ENCODE assay signal across 8 mouse cellular contexts in the genomic region with DNA sequence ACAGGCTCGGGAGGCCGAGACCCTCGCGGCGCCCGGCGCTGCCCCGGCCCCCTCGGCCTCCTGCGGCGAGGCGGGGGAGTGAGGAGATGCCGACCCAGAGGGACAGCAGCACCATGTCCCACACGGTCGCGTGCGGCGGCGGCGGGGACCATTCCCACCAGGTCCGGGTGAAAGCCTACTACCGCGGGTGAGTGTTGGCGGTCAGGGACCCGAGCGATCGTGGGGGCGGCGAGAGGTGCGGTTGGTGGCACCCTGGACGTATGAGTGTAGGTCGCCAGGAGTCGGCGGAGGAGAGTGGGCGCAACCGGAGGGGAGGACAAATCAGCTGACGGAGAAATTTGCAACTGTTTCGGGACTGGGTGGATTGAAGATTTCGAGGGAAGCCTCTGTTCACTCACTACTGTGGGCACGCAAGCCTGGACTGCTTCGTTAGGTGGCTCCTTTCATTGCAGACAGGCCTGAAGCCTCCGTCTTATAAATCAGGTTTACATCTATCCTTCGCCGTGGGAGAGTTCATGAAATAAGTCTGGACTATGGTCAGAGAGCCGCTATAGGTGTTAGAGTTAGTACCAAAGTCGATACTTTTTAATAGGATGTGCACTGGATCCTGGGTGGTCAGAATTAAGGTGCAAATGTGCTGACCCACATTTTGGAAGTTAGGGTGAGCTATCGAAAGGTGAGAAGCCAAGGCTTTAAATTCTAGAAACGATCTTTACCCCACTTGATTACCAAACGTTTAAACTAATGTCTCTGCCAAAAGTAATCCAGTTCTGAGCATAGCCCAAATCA. TPM values are rescaled to one million over a fixed set of nuclear protein-coding genes. Genes with fewer than 3 reads are reported as not detected.
DNase-seq lines count a peak whose midpoint lies in the region; ATAC-seq and TF ChIP-seq lines count a peak whose summit lies in the region.

No protein-coding gene starts in this region.

- H3K36me3 ChIP-seq in kidney, adult 2 months (ENCODE audit: control insufficient read depth, insufficient read depth, low read length), result no peaks in the 10 kb centered on the region
- H3K36me3 ChIP-seq in ES-Bruce4 (ENCODE audit: control insufficient read depth, insufficient read depth, low read length, poor library complexity, severe bottlenecking), result no peaks in the 10 kb centered on the region
- H3K36me3 ChIP-seq in hindbrain, embryonic 14.5 days (replicated peaks; ENCODE audit: control insufficient read depth, insufficient read depth), result no peaks in the 10 kb centered on the region

- peak overlapping the region; percentile 70 for H3K27ac ChIP-seq in kidney, adult 2 months (ENCODE audit: insufficient read depth, low read depth, low read length)
- H3K27ac ChIP-seq in ES-Bruce4 (ENCODE audit: insufficient read depth, low read length), result no peak overlapping the region
- peak overlapping the region; percentile 80 for H3K27ac ChIP-seq in hindbrain, embryonic 14.5 days

- no peak for TF ChIP-seq CTCF in kidney, adult 2 months (conservative IDR thresholded peaks at IDR 0.05; ENCODE audit: insufficient read depth, insufficient read length, low read depth, low read length)
- no peak for TF ChIP-seq CTCF in ES-Bruce4 (IDR thresholded peaks at IDR 0.05; ENCODE audit: low read depth, low read length)

- H3K4me1 ChIP-seq in kidney, adult 2 months (ENCODE audit: control insufficient read depth, insufficient read depth, low read length), result peaks cover 15% of the 10 kb centered on the region
- H3K4me1 ChIP-seq in ES-Bruce4 (ENCODE audit: control insufficient read depth, insufficient read depth, low read length), result no peaks in the 10 kb centered on the region
- H3K4me1 ChIP-seq in hindbrain, embryonic 14.5 days (replicated peaks; ENCODE audit: control insufficient read depth, insufficient read depth, low read length), result peaks cover 14% of the 10 kb centered on the region

- no peaks in the 10 kb centered on the region for H3K27me3 ChIP-seq in kidney, adult 2 months (replicated peaks; ENCODE audit: control insufficient read depth, insufficient read depth, low read length)
- H3K27me3 ChIP-seq in ES-Bruce4 (ENCODE audit: control insufficient read depth, insufficient read depth, low read length, poor library complexity, severe bottlenecking), result no peaks in the 10 kb centered on the region
- H3K27me3 ChIP-seq in hindbrain, embryonic 14.5 days (ENCODE audit: control insufficient read depth, insufficient read depth, low read length), result no peaks in the 10 kb centered on the region

- peak; percentile 76 for ATAC-seq in hindbrain, embryonic 14.5 days (ENCODE audit: low FRiP score)

- no peak for TF ChIP-seq EP300 in ES-Bruce4 (IDR thresholded peaks at IDR 0.05; ENCODE audit: insufficient read depth, low read depth, low read length)

- TF ChIP-seq POLR2A in kidney, adult 2 months (IDR thresholded peaks at IDR 0.05; ENCODE audit: low read depth, low read length), result no peak
- no peak for TF ChIP-seq POLR2A in ES-Bruce4 (IDR thresholded peaks at IDR 0.05; ENCODE audit: insufficient read depth, low read length)

- H3K4me3 ChIP-seq in kidney, adult 2 months (ENCODE audit: insufficient read depth, low read depth, low read length), result peak overlapping the region; percentile 97
- H3K4me3 ChIP-seq in ES-Bruce4 (ENCODE audit: low read depth, low read length), result peak overlapping the region; percentile 89
- H3K4me3 ChIP-seq in hindbrain, embryonic 14.5 days (replicated peaks; ENCODE audit: low read length), result peak overlapping the region; percentile 79

- DNase-seq in kidney, adult 2 months, result no peak
- no peak for DNase-seq in kidney, postnatal 10 days
- DNase-seq in c-Kit-positive CD71-negative TER-119-negative erythroid progenitor cells, embryonic 14.5 days (ENCODE audit: low read depth), result peak; percentile 36
- peak; percentile 43 for DNase-seq in hindbrain, embryonic 14.5 days (ENCODE audit: low spot score)
- DNase-seq in lung, postnatal 36 days, result peak; percentile 49
- no peak for DNase-seq in natural killer cell, adult 2 months (ENCODE audit: low spot score in 2 of 2)
- DNase-seq in adrenal gland, postnatal 4 days (ENCODE audit: low spot score in 2 of 2), result no peak

- under 1% methylated on average over 49 of the region's 49 CpGs for WGBS in kidney, adult 2 months
- 1% methylated on average over 49 of the region's 49 CpGs for WGBS in hindbrain, embryonic 14.5 days

- H3K4me2 ChIP-seq in hindbrain, embryonic 14.5 days (replicated peaks), result peak overlapping the region; percentile 65

- H3K9ac ChIP-seq in ES-Bruce4 (ENCODE audit: low read depth, poor library complexity, severe bottlenecking), result peak overlapping the region; percentile 83
- peak overlapping the region; percentile 80 for H3K9ac ChIP-seq in hindbrain, embryonic 14.5 days

- H3K9me3 ChIP-seq in ES-Bruce4 (replicated peaks; ENCODE audit: control insufficient read depth, insufficient read depth, low read length, poor library complexity, severe bottlenecking), result no peaks in the 10 kb centered on the region
- no peaks in the 10 kb centered on the region for H3K9me3 ChIP-seq in hindbrain, embryonic 14.5 days (ENCODE audit: control insufficient read depth, low read length)

RNA-seq across cellular contexts. Expression of a gene that starts 0.5 kb away (rescaled TPM):
- polyA plus RNA-seq in kidney, adult 2 months (2012; rRNA removed), result 15.1 and 16.4 TPM in 2 replicates
- polyA plus RNA-seq in ES-Bruce4 (2011; ENCODE audit: insufficient read depth, insufficient read length, low read depth, missing spikeins), result 221 and 240 TPM in 2 replicates
- 34.6 and 39.8 TPM in 2 replicates for polyA plus RNA-seq in hindbrain, embryonic 14.5 days (2014; fragmentation: Nextera tagmentation; extraction: Ambion mirVana)
- 10 to 100 TPM; 49.9 to 60.4 TPM for total RNA-seq in adrenal gland, postnatal 4 days (2021)

RNA-seq across cellular contexts. Expression of a gene that starts 26.9 kb away (rescaled TPM):
- polyA plus RNA-seq in kidney, adult 2 months (2012; rRNA removed), result 23.9 and 27.7 TPM in 2 replicates
- polyA plus RNA-seq in ES-Bruce4 (2011; ENCODE audit: insufficient read depth, insufficient read length, low read depth, missing spikeins), result 18.4 and 20.6 TPM in 2 replicates
- polyA plus RNA-seq in hindbrain, embryonic 14.5 days (2014; fragmentation: Nextera tagmentation; extraction: Ambion mirVana), result 9.2 and 9.9 TPM in 2 replicates
- total RNA-seq in adrenal gland, postnatal 4 days (2021), result 10 to 100 TPM; 32.8 to 35.0 TPM

Comparison
In these comparisons a context has a peak if more than half of its experiments do, and no peak if none do; other contexts are left out.
1. DNase-seq: peak in c-Kit-positive CD71-negative TER-119-negative erythroid progenitor cells, embryonic 14.5 days (single experiment), hindbrain, embryonic 14.5 days (single experiment) and lung, postnatal 36 days (single experiment); none in kidney, adult 2 months (single experiment), kidney, postnatal 10 days (single experiment), natural killer cell, adult 2 months (0 of 2) and adrenal gland, postnatal 4 days (0 of 2).
2. Peak in every context shown above with its lines, with median percentiles within 50 percentile points of each other: H3K4me3 ChIP-seq.